Mouse (Mus musculus) thymus, postnatal 0 days (tissue): ENCODE data around the gene Gm45233. TPM values are rescaled to one million over a fixed set of nuclear protein-coding genes. Genes with fewer than 3 reads are reported as not detected.

Experiments
- DNase-seq: peaks from one replicate; pipeline ENCODE4 v3.0.0-alpha.2; 2015; ENCODE audit warnings: low spot score
- microRNA-seq: library from miRNA; unstranded; fragments of <30 nt; microRNA quantifications from one replicate; pipeline ENCODE4, GENCODE M21; 2016; ENCODE audit warnings: borderline number of aligned reads
- polyA plus RNA-seq: library from polyadenylated mRNA; unstranded; fragments of >200 nt; fragmentation: Nextera tagmentation; extraction: Ambion mirVana; gene quantifications from 2 replicates; pipeline ENCODE4 v1.2.1, GENCODE M21; 2015

Gene Gm45233
- polyA plus RNA-seq, 1 experiment from 2014 or later = not detected

GRCm38 (mm10) chr7:43495343-43496021, 51.6 kb downstream of the Gm45233 start:
- DNase-seq = peak; percentile 29

GRCm38 (mm10) chr7:43511707-43512478, 68.0 kb downstream of the Gm45233 start:
- DNase-seq = no peak

- DNase-seq = no peak
These were observed 68.6 kb downstream of the Gm45233 start for GRCm38 (mm10) chr7:43512519-43512918.

Small RNA genes within 50 kb of the gene (microRNA-seq; reads per million reads assigned to microRNA genes)
- gene Mir7051 = not detected

Other genes starting within 250 kb of the Gm45233 start
- 10.0 and 10.2 TPM in 2 replicates for gene Zfp715, start 130.8 kb upstream of the Gm45233 start, polyA plus RNA-seq
- gene Siglecf, start 92.8 kb upstream of the Gm45233 start, polyA plus RNA-seq = 0.69 and 0.74 TPM in 2 replicates
- gene Siglecg, start 35.9 kb upstream of the Gm45233 start, polyA plus RNA-seq = 0.48 and 0.49 TPM in 2 replicates
- not detected in 2 replicates for gene Lim2, start 16.5 kb upstream of the Gm45233 start, polyA plus RNA-seq
- 94.0 and 101 TPM in 2 replicates for gene Nkg7, start 7.1 kb upstream of the Gm45233 start, polyA plus RNA-seq
- not detected in 2 replicates for gene Cldnd2, start 3.3 kb upstream of the Gm45233 start, polyA plus RNA-seq
- gene Etfb, start within 50 bp of the Gm45233 start, polyA plus RNA-seq = 232 and 257 TPM in 2 replicates
- gene Vsig10l, start 19.0 kb downstream of the Gm45233 start, polyA plus RNA-seq = 1.5 TPM in 2 replicates
- gene Iglon5, start 45.9 kb downstream of the Gm45233 start, polyA plus RNA-seq = not detected in 2 replicates
- not detected in 2 replicates for gene 4931406B18Rik, start 61.8 kb downstream of the Gm45233 start, polyA plus RNA-seq
- 1.4 TPM in 2 replicates for gene Cd33, start 100.3 kb downstream of the Gm45233 start, polyA plus RNA-seq
- 1.3 and 1.4 TPM in 2 replicates for gene Zfp658, start 118.1 kb downstream of the Gm45233 start, polyA plus RNA-seq
- 6.4 and 6.5 TPM in 2 replicates for gene Zfp719, start 135.5 kb downstream of the Gm45233 start, polyA plus RNA-seq
- gene Zfp819, start 163.0 kb downstream of the Gm45233 start, polyA plus RNA-seq = 0.12 TPM in 1 of 2 replicates, not detected in the other
- gene Ceacam18, start 190.6 kb downstream of the Gm45233 start, polyA plus RNA-seq = 0.29 and 0.71 TPM in 2 replicates
- gene Siglece, start 216.0 kb downstream of the Gm45233 start, polyA plus RNA-seq = 0.43 and 0.73 TPM in 2 replicates
- 11.7 and 12.9 TPM in 2 replicates for gene Ctu1, start 227.9 kb downstream of the Gm45233 start, polyA plus RNA-seq
- 0.17 and 0.18 TPM in 2 replicates for gene Klk14, start 246.3 kb downstream of the Gm45233 start, polyA plus RNA-seq